Mouse (Mus musculus) cortical plate, adult 2 months (tissue): ENCODE data around the gene Iqcf4. TPM values are rescaled to one million over a fixed set of nuclear protein-coding genes. Genes with fewer than 3 reads are reported as not detected.

Experiments used
- H3K27ac ChIP-seq: fragments of 200-500 bp; 2 replicates; pipeline ENCODE4 v1.5.1; 2012; ENCODE audit warnings: low read length, control low read depth, inconsistent platforms; ENCODE audit not compliant: insufficient read depth
- H3K4me1 ChIP-seq: fragments of 200-500 bp; 2 replicates; pipeline ENCODE4 v1.6.1; 2011; ENCODE audit warnings: low read length; ENCODE audit not compliant: control insufficient read depth, insufficient read depth
- H3K4me3 ChIP-seq: fragments of 200-500 bp; 2 replicates; pipeline ENCODE4 v1.5.1; 2011; ENCODE audit warnings: mild to moderate bottlenecking, low read length, control low read depth; ENCODE audit not compliant: insufficient read depth
- CTCF ChIP-seq: fragments of 200-500 bp; IDR thresholded peaks from 2 replicates; pipeline ENCODE4 v1.5.1; 2011; ENCODE audit warnings: mild to moderate bottlenecking, control low read depth, low read length; ENCODE audit not compliant: insufficient read depth; ENCODE audit errors: extremely low read depth
- POLR2A ChIP-seq: fragments of 200-500 bp; IDR thresholded peaks from 2 replicates; pipeline ENCODE4 v1.6.1; 2011; ENCODE audit warnings: mild to moderate bottlenecking, low read length, control low read depth; ENCODE audit not compliant: insufficient read depth; ENCODE audit errors: extremely low read depth
- polyA plus RNA-seq: library from polyadenylated mRNA; depleted of rRNA; stranded (reverse); fragments of >200 nt; gene quantifications from 2 replicates; pipeline ENCODE4 v1.2.3, GENCODE M21; 2012

Gene Iqcf4
- polyA plus RNA-seq, 1 experiment: not detected

DNA sequence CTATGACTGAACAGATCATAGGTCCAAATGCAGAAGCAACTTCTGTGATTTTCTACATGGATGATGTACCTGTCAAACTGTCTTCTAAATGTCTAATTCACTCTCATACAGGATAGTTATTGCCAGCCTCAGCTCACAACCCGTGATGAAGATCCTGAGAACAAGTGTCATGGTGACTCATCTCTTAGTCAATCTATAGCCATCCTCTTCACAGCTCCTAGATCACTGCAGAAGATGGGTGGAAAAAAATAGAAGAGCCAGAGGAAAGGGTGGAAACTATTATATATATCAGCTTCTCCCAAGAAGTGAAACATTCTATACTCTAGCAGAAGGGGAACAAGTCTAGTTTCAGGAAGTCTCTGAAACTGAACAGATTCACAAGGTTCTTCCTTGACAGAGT is 11.8 kb upstream of the Iqcf4 start:
- H3K27ac ChIP-seq: no peak overlapping the region
- peaks cover 2% of the 10 kb centered on the region; the same call in 1 of the 2 replicates for H3K4me1 ChIP-seq
- no peak overlapping the region for H3K4me3 ChIP-seq
- TF ChIP-seq POLR2A (no peak), CTCF (no peak)

DNA sequence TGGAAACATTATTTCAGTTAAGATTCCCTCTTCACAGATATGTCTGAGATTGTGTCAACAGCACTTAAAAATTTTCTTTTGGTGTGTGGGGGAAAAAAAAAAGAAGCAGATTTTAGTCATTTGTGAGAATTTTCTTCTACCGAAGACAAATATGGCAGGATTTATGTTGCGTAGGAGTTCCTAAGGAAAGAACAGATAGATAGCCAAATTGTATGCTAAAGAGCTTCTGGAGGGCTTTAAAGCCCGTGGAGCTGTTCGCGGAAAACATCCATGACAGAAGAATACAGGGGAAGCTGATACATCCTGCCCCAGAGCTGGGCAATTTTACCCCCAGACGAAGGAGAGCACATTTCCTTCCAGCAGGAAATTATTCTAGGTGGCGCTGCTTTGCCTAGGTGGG is 9.2 kb upstream of the Iqcf4 start:
- no peak overlapping the region for H3K4me3 ChIP-seq
- H3K4me1 ChIP-seq: peaks cover 3% of the 10 kb centered on the region; the same call in 1 of the 2 replicates
- no peak for TF ChIP-seq POLR2A
- TF ChIP-seq CTCF: no peak
- peak overlapping the region; percentile 55; the same call in 1 of the 2 replicates for H3K27ac ChIP-seq

DNA sequence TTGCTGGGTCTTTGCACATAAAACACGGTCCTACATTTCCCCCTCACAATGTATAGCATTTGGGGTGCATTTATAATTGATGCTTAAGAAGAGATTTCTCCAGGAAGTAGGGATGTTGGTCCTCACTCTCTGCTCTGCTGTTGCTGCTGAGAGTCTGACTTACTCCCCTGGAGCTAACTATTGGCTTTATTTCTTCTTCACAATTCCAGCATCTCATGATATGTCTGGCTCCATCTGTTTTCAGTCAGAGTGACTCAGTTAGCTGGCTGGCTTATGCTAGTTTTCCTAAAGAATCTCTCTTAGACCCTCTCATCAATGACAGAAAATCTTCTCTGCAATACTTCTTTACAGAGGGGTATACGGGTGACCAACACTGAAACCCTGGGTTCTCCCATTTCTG is 5.3 kb upstream of the Iqcf4 start:
- peaks cover 3% of the 10 kb centered on the region; the same call in 1 of the 2 replicates for H3K4me1 ChIP-seq
- H3K4me3 ChIP-seq: no peak overlapping the region
- no peak overlapping the region for H3K27ac ChIP-seq

DNA sequence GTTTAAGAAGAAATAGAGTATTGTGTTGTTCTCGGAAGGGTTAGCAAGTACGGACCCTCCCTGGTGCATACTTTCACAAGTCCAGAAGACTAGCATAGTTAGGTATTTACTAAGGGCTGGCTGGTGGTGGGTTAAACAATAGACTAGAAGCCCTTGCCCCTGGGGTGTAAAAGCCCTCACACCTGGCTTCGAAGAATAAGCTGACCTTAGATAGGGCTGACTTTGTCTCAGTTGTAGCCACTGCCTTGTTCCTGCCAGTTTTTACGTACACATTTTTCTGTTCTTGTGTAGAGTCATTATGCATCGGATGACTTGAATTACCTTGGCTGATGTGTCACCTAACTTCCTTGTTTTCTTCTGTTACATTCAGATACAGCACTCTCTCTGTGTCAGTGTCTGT is 2.6 kb upstream of the Iqcf4 start:
- TF ChIP-seq POLR2A (no peak), CTCF (no peak)
- no peak overlapping the region for H3K27ac ChIP-seq
- no peak overlapping the region for H3K4me3 ChIP-seq
- peaks cover 2% of the 10 kb centered on the region; the same call in 1 of the 2 replicates for H3K4me1 ChIP-seq

More for the DNA sequence above, 5.3 kb upstream of the Iqcf4 start:
- TF ChIP-seq CTCF (no peak), POLR2A (no peak)

DNA sequence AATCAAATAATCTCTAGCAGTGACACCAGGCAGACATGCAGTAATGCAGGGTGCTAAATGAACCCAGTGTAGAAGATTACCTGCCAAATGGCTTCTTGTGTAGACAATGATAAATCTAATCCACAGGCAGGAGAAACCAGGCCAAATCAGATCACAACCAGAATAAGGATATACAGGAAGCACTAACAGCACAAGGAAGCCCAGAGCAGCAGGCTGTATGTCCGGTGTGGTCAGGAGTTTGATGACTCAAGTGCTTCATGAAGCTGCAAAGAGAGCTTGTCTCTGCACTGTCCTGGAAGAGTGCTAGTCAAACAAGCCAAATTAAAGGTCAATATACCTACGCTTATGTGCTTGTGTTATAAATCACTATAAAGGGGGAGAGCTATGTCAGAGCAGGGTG is 1.4 kb upstream of the Iqcf4 start:
- Histone ChIP-seq H3K4me3 (no peak overlapping the region), H3K4me1 (peaks cover 2% of the 10 kb centered on the region; the same call in 1 of the 2 replicates), H3K27ac (no peak overlapping the region)
- no peak for TF ChIP-seq POLR2A
- no peak for TF ChIP-seq CTCF

DNA sequence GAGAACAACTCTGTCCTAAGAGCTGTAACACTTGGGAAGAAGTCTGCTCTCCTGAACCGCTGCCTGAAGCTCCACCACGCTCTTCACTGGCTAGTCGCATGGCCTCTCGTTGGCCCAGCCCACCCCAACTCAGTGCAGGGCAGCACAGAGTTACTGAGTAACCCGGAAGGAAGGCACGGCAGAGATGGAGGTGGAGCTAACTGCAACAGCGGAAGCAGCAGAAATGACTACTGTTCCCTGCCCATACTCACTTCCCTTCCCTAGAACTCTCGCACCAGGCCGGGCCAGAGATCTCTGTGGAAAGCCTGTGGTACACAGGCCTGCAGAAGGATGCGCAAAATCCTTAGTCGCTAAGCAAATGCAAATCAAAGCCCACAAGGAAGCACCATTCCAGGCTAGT is 4.4 kb downstream of the Iqcf4 start:
- Histone ChIP-seq H3K4me3 (no peak overlapping the region), H3K4me1 (no peaks in the 10 kb centered on the region), H3K27ac (no peak overlapping the region)
- no peak for TF ChIP-seq CTCF

DNA sequence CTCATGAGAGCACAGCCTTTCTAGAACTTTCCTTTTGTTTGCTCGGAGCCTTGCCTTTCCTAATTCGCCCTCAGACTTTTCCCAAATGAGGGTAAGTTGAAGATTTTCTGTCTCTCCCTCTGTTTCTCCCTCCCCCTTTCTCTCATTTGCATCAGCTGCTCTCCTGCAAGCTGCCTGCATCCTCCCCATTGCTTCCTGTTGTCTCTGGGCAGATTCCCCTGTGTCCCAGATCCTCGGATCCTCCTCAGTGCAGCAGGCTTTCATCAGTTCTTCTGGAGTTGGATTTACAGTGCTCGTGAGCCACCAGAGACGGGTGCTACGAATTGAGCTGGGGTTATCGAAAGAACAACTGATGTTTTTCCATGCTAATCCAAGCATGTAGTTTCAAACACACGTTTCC is 6.8 kb downstream of the Iqcf4 start:
- no peaks in the 10 kb centered on the region for H3K4me1 ChIP-seq

DNA sequence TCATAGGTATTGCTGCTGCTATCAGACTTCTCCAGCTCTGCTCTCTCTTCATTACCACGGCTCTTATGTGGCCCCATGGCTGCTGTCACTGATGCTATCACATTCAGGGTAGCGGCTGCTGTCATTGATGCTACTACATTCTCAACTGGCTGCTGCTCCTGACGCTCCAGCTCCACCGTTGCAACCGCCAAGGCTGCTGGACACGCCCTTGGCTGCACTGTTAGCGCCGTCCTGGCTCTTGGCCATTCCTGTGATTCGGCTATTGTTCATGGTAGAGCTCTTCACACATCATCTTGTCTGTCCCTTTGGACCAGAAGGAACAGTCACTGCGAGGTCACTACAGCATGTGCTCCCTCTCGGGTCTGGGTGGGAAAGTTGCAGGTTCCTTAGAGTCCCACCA is 8.5 kb downstream of the Iqcf4 start:
- no peaks in the 10 kb centered on the region for H3K4me1 ChIP-seq
- no peak overlapping the region for H3K4me3 ChIP-seq
- TF ChIP-seq POLR2A: no peak
- TF ChIP-seq CTCF: no peak
- no peak overlapping the region for H3K27ac ChIP-seq

More for the DNA sequence above, 6.8 kb downstream of the Iqcf4 start:
- TF ChIP-seq POLR2A: no peak
- TF ChIP-seq CTCF: no peak
- Histone ChIP-seq H3K4me3 (no peak overlapping the region), H3K27ac (no peak overlapping the region)

DNA sequence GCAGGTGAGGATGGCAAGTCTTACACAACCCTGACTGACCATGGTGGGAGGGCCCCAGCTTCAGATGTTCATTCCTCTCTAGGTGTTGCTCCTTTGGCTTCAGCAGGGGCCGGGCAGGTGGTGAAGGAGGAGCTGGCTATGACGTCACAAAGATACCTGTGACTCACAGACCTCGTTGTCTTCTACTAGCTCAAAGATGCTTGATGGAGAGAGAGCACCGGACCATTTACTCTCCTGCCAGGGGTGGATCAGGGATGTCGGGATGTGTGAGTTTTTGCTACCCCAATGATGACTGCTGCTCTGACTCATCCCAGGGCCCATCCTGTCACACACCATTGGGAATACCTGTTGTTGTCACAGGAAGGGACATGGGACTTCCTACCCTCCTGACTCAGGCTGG is 9.3 kb downstream of the Iqcf4 start, which contains the start of gene Iqcf3:
Gene Iqcf3 (minus strand): TSS at position 101 of the 400 bp plus-strand sequence.
- TF ChIP-seq POLR2A (no peak), CTCF (no peak)
- no peak within 1 kb of the TSS for H3K4me3 ChIP-seq
- no peak within 1 kb of the TSS for H3K27ac ChIP-seq
- no peaks in the 10 kb centered on the region for H3K4me1 ChIP-seq

DNA sequence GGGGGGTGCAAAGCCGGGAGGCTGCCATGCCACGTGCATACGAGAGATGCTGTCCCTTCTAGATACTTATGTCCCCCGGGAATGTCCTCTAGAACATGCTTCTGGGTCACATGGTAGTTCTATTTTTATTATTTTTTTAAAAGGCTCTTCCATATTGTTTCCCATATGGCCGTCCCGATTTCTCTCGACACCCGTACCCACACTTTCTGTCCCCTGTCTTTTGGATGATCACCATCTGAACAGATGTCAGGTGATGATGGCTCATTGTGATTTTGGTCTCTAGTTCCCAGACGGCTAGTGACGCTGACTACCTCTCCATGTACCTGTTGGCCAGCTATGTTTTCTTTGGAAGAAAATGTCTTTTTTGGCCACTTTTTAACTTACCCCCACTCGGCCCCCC is 35.8 kb downstream of the Iqcf4 start:
- TF ChIP-seq CTCF: no peak
- TF ChIP-seq POLR2A: no peak
- H3K4me1 ChIP-seq: no peaks in the 10 kb centered on the region
- H3K4me3 ChIP-seq: no peak overlapping the region
- H3K27ac ChIP-seq: no peak overlapping the region
